Mouse (Mus musculus): ENCODE measurements at regions not wholly inside any gene's neighbourhood (a gene's known extent, or its start where the extent isn't known, plus 50 kb on each side); places are given as distances from the start of the nearest gene placed in this dataset.

GRCm38 (mm10) chr2:137244370-137244769 is 127.9 kb upstream of the Jag1 start:
- DNase-seq (ENCODE audit: low spot score) = no peak

DNA sequence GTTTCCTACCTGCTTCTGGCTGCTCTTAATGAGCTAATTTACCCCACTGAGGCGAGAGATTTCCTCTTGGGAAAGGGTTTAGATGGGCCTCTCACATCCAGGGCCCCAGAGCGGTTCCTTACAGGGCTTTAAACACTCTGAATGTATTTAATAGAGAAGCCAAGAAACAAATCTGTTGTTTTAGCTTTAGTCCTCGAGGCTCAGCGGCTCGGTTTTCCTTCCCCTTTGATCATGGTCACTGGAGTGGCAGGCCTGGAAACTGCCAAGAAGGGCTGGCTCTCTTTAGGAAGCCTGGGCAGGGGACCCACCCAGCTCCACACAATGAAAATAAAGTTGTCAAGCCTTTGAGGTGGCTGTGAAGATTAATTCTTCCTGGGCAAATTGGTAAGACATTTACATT is 127.5 kb upstream of the Jag1 start:
- DNase-seq (ENCODE audit: low spot score) = no peak

GRCm38 (mm10) chr2:137236961-137237360 is 120.5 kb upstream of the Jag1 start:
- no peak for DNase-seq (ENCODE audit: low spot score)

GRCm38 (mm10) chr2:137233936-137234335 is 117.5 kb upstream of the Jag1 start:
- DNase-seq (ENCODE audit: low spot score) = no peak

GRCm38 (mm10) chr2:137231161-137231560 is 114.7 kb upstream of the Jag1 start:
- no peak for DNase-seq (ENCODE audit: low spot score)

GRCm38 (mm10) chr2:137229422-137230069 is 113.1 kb upstream of the Jag1 start:
- DNase-seq (ENCODE audit: low spot score) = no peak

DNA sequence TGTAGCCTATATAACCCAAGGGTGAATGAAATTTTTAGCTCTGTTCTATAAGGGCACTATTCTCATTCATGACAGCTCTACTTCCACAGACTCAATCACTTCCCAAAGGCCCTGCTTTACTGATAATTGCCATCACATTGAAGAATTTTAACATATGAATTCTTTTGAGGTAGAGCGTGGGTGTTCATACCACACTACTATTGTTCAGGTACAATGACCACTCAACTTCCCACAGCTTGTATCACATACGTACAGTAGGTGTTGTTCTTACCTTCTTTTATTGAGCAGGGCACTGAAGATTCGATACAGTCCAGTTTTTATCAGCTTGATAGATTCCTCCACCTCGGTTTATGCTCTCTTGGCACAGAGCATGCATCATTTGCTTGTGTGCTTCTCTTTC is 111.1 kb upstream of the Jag1 start:
- no peak for DNase-seq (ENCODE audit: low spot score)

- no peak for DNase-seq (ENCODE audit: low spot score)
Observed at GRCm38 (mm10) chr2:137224702-137225552, 108.5 kb upstream of the Jag1 start.

GRCm38 (mm10) chr2:137215697-137216096 is 99.3 kb upstream of the Jag1 start:
- no peak for DNase-seq (ENCODE audit: low spot score)

DNA sequence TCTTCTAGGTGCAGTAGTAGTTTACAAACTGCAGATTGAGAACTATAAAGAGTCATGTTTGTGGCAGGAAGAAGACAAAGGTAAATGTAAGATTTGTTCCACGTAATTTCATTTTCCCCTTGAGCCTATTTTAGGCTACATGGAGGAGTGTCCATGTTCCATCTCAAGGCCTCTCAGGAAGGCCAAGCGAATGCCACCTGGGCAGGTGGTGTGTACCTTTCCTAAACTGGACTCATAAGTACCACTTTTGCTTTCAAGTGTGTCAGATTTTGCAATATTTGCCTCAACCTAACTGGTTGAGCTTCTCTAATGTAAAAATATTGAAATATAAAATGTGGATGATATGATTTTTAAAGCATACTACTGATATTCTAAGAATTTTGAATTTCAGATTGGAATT is 91.4 kb upstream of the Jag1 start:
- no peak for DNase-seq (ENCODE audit: low spot score)

DNA sequence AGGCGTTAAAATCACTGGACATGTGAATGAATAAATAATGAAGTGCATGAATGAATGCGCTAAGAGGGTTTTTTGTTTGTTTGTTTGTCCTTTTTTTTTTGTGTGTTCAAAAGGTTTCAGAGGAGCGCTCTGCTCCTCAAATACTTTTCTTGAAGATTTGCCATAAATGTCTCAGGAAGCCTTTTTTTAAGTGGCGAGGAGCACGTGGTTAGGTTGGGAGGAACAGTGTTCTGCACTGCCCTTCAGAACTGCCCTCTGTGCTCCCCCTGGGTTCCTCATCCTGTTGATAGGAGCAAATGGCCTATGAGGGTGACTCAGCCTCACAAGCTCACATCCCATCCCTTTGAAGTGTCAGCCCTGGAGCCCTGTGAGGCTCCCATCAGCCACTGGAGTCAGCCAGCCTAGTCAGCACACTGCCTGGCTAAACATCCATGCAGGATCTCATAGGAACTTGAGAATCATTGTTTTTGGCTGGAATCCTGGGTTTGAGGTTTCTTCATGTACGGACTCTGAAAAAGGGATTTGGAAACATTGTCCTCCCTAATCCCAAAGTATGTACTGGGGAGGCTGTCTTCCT is 87.9 kb upstream of the Jag1 start:
- no peak for DNase-seq (ENCODE audit: low spot score)

DNA sequence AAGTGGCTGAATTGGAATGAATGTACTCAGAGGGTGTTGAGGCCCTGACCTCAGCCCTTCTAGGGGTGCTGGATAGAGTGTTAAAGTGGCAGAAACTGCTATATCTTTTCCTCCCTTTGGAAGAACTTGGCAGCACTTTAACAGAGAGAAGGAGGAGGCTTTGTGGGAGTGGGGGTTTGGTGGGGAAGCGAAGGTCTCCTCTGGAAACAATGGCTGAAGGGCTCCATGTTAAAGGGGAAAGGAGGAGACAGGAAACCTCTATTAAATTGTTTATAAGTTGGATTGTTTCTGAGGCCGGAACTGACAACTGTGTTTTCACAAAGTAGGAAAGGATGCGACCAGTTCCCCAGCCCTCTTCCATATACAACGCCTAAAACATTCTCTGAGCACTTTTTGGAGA is 83.7 kb upstream of the Jag1 start:
- no peak for DNase-seq (ENCODE audit: low spot score)

DNA sequence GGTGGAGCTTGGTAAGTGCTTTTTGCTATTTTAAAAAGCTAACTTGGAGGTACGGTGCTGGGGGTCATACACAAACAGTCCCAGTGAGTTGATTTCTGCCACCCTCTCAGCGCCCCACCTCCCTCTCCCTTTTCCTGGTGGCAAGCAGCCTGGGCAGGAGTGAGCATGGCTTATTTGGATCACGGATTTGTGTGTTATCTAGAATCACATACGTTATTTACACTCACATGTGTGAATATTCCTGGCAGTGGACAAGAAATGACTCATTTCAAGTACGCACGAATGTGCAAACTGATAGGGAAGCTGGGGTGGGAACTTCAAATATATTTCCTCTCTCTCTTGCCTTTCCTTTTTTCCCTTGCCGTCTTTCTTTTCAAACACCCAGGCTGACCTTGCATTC is 75.7 kb upstream of the Jag1 start:
- DNase-seq (ENCODE audit: low spot score) = no peak

GRCm38 (mm10) chr2:137169176-137169575 is 52.7 kb upstream of the Jag1 start:
- DNase-seq (ENCODE audit: low spot score) = no peak

GRCm38 (mm10) chr2:137168626-137169025 is 52.2 kb upstream of the Jag1 start:
- DNase-seq (ENCODE audit: low spot score) = no peak
